Mouse (Mus musculus) splenic B cell, adult 2 months (primary cell): ENCODE data around the gene Ank2.

Source experiments
- DNase-seq: peaks from one replicate; pipeline ENCODE4 v3.0.0-alpha.2; 2011; ENCODE audit warnings: low read depth, low spot score
- H3K27me3 ChIP-seq: 2 replicates; pipeline ENCODE4 v1.6.1; 2012; ENCODE audit warnings: mild to moderate bottlenecking, low read length, moderate library complexity, mixed read lengths; ENCODE audit not compliant: control insufficient read depth, poor library complexity, insufficient read depth, severe bottlenecking
- H3K36me3 ChIP-seq: 2 replicates; pipeline ENCODE4 v1.6.1; 2012; ENCODE audit warnings: mild to moderate bottlenecking, low read length, moderate library complexity, mixed read lengths; ENCODE audit not compliant: control insufficient read depth, poor library complexity, insufficient read depth, severe bottlenecking

Gene Ank2

GRCm38 (mm10) chr3:127292864-127293478, 206.2 kb downstream of the Ank2 start:
- H3K27me3 ChIP-seq: no peaks in the 10 kb centered on the region
- DNase-seq: no peak
- H3K36me3 ChIP-seq: no peaks in the 10 kb centered on the region

GRCm38 (mm10) chr3:127282277-127282676, 216.9 kb downstream of the Ank2 start:
- DNase-seq: no peak
- Histone ChIP-seq H3K27me3 (no peaks in the 10 kb centered on the region), H3K36me3 (no peaks in the 10 kb centered on the region)

- Histone ChIP-seq H3K36me3 (no peaks in the 10 kb centered on the region), H3K27me3 (no peaks in the 10 kb centered on the region)
- DNase-seq: no peak
Measured at GRCm38 (mm10) chr3:127281390-127281789, 217.8 kb downstream of the Ank2 start.

- no peak for DNase-seq
- Histone ChIP-seq H3K27me3 (no peaks in the 10 kb centered on the region), H3K36me3 (no peaks in the 10 kb centered on the region)
Measured at GRCm38 (mm10) chr3:127280376-127280775, 218.8 kb downstream of the Ank2 start.

- no peaks in the 10 kb centered on the region for H3K36me3 ChIP-seq
- H3K27me3 ChIP-seq: no peaks in the 10 kb centered on the region
- DNase-seq: no peak
Measured at GRCm38 (mm10) chr3:127275953-127276352, 223.2 kb downstream of the Ank2 start.

GRCm38 (mm10) chr3:127272801-127273200, 226.3 kb downstream of the Ank2 start:
- no peak for DNase-seq
- Histone ChIP-seq H3K27me3 (no peaks in the 10 kb centered on the region), H3K36me3 (no peaks in the 10 kb centered on the region)

GRCm38 (mm10) chr3:127269616-127270015, 229.5 kb downstream of the Ank2 start:
- Histone ChIP-seq H3K36me3 (no peaks in the 10 kb centered on the region), H3K27me3 (no peaks in the 10 kb centered on the region)
- DNase-seq: no peak

GRCm38 (mm10) chr3:127267846-127268245, 231.3 kb downstream of the Ank2 start:
- H3K36me3 ChIP-seq: no peaks in the 10 kb centered on the region
- no peak for DNase-seq
- no peaks in the 10 kb centered on the region for H3K27me3 ChIP-seq

- DNase-seq: no peak
- H3K36me3 ChIP-seq: no peaks in the 10 kb centered on the region
- no peaks in the 10 kb centered on the region for H3K27me3 ChIP-seq
Measured at GRCm38 (mm10) chr3:127265732-127266131, 233.4 kb downstream of the Ank2 start.

- DNase-seq: no peak
- Histone ChIP-seq H3K27me3 (no peaks in the 10 kb centered on the region), H3K36me3 (no peaks in the 10 kb centered on the region)
Measured at GRCm38 (mm10) chr3:127265182-127265581, 234.0 kb downstream of the Ank2 start.

- no peaks in the 10 kb centered on the region for H3K36me3 ChIP-seq
- H3K27me3 ChIP-seq: no peaks in the 10 kb centered on the region
- no peak for DNase-seq
Measured at GRCm38 (mm10) chr3:127260786-127261166, 238.4 kb downstream of the Ank2 start.

- Histone ChIP-seq H3K36me3 (no peaks in the 10 kb centered on the region), H3K27me3 (no peaks in the 10 kb centered on the region)
- no peak for DNase-seq
Measured at GRCm38 (mm10) chr3:127260007-127260785, 239.0 kb downstream of the Ank2 start.

- no peak for DNase-seq
- H3K36me3 ChIP-seq: no peaks in the 10 kb centered on the region
- H3K27me3 ChIP-seq: no peaks in the 10 kb centered on the region
Measured at GRCm38 (mm10) chr3:127258466-127259075, 240.6 kb downstream of the Ank2 start.

GRCm38 (mm10) chr3:127257969-127258368, 241.2 kb downstream of the Ank2 start:
- DNase-seq: no peak

GRCm38 (mm10) chr3:127257279-127257925, 241.7 kb downstream of the Ank2 start:
- Histone ChIP-seq H3K27me3 (no peaks in the 10 kb centered on the region), H3K36me3 (no peaks in the 10 kb centered on the region)
- no peak for DNase-seq

More at GRCm38 (mm10) chr3:127257969-127258368, 241.2 kb downstream of the Ank2 start:
- no peaks in the 10 kb centered on the region for H3K36me3 ChIP-seq
- H3K27me3 ChIP-seq: no peaks in the 10 kb centered on the region
